Mouse (Mus musculus): ENCODE measurements around the gene Slc12a4.
"Not testable (repeated sequence)": the region's sequence is repeated elsewhere in the genome, so short reads cannot be mapped to it uniquely, and the experiment has no call there.

The Slc12a4 gene

DNA sequence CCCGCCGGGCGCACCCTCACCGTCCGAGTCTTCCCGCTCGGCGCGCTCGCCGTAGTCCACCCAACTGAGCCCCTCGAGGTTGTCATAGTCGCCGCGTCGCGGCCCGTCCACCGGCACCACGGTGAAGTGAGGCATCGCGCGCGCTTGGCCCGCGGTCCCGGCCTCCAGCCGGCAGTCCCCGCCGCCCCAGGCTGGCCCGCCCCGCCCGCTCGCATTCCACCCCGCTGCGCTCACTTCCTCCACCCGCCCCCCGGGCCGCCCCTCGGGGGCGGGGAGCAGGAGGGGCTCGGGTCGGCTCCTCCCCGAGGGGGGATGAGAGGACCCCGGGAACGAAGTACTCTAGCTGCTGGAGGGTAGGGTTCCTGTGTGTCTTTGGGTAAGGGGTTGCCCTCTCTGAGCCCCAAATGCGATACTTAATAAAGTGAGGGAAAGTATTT, at the start of gene Slc12a4:
TSS of gene Slc12a4 (minus strand) at position 193 of the 437 bp plus-strand sequence.
- in situ Hi-C loops (cut with MboI, MseI): no loop called here

DNA sequence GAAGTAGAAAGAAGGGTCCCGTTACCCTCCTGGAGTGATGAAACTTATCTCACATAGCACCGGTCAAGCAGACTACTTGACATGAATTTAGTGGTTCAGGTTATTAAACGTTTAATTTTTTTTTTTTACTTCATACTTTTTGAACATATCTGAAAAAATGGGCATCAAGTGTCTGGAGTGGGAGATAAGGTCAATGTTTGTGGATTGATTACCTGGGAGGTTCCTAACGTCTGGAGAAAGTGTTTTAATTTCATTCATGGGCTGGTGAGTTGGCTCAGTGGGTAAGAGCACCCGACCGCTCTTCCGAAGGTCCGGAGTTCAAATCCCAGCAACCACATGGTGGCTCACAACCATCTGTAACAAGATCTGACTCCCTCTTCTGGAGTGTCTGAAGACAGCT, 46.3 kb upstream of the Slc12a4 start:
- in situ Hi-C loops (cut with MboI, MseI): not testable (repeated sequence)

DNA sequence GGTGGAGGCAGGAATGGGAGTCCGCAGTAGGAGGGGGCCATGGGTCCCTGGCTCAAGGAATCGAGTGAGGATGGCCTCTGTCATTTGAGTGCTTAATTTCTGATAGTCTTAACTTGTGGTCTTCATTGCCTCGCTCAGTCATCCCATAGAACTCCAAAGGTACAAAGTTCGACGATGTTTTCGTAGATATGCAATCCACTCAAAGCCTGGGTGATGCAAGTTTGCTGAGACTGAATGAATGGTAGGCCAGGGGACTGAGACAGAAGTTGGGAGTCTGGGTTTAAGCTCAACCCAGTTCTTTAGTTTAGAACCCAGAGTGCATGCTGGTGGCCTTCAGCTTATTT, 45.7 kb upstream of the Slc12a4 start, which contains the start of gene Ddx28:
TSS of gene Ddx28 (minus strand) at position 240 of the 344 bp plus-strand sequence.
- in situ Hi-C loops (cut with MboI, MseI): no loop called here

DNA sequence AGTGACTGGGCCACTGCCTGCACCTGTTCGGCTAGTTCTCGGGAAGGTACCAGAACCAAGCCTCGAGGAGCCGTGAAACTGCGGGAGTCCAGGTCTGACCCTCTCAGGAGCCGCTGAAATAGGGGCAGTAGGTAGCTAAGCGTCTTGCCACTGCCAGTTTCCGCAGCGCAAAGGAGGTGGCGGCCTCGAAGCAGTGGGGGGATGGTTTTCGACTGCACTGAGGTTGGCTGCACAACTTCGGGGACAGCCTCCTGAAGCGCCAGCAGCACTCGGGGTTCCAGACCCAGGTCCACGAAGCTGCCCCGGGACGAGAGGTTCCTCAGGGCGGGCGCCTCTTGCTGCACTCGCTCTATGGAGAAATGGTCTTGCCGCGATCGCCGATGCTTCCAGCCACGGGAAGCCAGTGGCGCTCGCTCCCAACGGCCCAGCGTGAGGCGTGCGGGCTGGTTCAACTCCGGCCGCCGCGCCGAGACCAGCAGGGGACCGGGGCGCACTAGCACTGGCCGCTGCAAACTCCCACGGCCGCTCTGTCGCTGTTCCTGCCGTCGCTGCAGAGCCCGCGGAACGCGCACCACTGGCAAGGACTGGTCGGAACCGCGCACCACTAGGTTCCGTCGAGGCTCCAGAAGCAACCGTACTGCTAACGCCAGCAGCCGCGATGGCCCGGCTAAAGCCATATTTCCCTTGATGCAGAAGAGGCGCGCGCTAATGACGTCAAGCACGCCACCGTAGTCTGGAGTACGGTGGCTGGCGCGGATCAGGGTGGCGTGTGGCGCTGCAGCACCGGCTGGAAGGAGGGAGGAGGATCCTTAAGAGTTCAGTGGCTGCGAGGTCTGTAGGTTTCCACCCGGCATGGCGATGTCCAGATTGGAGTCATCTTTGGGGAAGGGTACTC, 45.1 kb upstream of the Slc12a4 start:
- in situ Hi-C loops (cut with MboI, MseI): no loop called here

DNA sequence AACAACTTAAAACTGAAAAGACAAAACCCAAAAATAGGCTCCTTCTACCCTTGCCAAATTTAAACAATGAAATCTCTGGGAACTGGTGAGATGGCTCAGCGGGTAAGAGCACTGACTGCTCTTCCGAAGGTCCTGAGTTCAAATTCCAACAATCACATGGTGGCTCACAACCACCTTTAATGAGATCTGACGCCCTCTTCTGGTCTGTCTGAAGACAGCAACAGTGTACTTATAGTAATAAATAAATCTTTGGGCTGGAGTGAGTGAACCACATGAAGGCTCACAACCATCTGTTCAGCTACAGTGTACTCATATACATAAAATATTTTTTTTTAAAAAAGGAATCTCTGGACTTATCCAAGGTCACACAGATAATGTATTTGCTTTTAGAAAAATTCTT, 42.0 kb upstream of the Slc12a4 start:
- in situ Hi-C loops (cut with MboI, MseI): not testable (repeated sequence)

DNA sequence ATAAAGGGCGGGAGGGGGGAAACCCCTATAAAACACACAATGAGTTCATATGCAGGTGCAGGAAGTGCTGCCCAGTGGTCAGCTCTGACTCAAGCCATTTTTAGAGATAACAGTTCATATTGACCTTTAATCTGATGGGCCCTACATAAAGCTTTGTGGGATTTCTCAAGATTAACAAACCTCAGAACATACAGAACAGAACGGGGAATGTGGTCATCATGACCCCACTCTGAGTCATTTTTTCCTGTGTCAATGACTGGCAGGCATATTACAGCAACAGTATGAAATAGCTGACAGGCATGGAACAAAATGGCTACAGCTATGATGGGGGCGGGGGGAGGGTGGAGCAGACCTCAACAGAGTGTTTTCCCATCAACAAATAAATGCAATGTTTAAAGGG, 41.2 kb upstream of the Slc12a4 start:
- in situ Hi-C loops (cut with MboI, MseI): no loop called here

DNA sequence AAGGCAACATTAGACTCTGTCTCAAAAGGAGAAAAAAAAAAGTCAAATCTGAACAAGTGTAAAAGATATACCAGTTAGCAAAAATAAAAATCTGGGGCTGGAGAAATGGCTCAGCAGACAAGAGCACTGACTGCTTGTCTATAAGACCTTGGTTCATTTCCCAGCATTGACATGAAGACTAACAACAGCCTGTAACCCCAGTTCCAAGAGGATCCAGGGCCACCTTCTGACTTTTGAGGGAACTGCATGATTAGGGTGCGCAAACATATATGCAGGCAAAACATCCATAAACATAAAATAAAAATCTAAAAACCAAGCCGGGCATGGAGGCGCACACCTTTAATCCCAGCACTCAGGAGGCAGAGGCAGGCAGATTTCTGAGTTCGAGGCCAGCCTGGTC, 40.5 kb upstream of the Slc12a4 start:
- in situ Hi-C loops (cut with MboI, MseI): no loop called here

DNA sequence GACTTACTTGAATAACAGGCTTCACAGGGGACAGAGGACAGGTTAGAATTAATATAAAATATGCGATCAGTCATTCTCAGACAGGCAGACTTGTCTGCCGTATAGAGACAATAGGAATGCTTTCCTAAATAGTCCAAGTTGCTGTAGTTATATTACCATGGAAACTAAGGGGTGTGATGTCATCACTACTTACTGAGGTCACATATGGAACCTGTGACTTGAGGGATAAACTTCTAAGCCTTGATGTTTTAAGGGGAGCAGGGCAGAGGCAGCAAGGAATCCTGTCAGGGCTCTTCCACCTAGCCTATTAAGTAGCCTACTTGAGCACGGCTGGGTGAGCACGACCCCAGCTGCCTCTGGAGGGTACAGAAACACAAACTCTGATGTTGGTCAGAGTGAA, 40.0 kb upstream of the Slc12a4 start, which contains the start of gene Dpep2nb:
TSS of gene Dpep2nb (minus strand) at position 101 of the 400 bp plus-strand sequence.
- in situ Hi-C loops (cut with MboI, MseI): no loop called here

DNA sequence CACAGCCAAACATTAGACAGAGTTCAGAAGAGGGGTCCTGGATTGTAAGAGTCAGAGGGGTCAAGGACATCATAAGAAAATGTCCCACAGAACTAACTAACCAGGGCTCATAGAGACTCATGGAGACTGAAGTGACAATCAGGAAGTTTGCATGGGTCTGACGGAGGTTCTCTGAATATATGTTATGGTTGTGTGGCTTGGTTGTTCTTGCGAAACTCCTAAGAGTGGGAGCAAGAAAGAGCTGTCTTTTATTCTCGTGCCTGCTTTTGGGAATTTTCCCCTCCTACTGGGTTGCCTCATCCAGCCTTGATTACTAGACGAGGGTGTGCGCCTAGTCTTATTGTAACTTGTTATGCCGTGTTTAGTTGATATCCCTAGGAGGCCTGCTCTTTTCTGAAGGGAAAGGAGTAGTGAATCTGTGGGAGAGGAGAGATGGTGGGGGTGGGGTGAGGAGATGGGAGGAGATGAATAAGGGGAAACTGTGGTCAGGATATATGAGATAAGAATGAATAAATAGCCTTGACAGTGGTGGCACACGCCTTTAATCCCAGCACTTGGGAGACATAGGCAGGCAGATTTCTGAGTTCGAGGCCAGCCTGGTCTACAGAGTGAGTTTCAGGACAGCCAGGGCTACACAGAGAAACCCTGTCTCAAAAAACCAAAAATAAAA, 38.8 kb upstream of the Slc12a4 start:
- in situ Hi-C loops (cut with MboI, MseI): no loop called here

DNA sequence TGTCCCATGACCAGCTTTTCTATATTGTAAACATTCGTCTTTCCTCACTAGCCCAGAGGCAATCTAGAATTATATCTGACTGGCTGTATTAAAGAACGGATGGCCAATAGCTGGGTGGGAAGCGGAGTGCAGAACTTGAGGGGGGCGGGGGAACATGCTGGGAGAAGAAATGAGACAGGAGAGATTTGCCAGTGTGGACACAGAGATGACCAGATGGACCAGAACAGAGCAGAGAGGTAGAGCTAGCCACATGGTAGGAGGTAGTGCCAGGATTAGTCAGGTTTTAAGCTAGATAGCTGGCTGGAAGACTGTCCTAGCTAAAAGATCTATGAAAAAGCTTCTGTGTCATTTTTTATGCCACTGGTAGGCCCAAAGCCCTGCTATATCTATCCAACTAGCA, 36.0 kb upstream of the Slc12a4 start:
- in situ Hi-C loops (cut with MboI, MseI): no loop called here

DNA sequence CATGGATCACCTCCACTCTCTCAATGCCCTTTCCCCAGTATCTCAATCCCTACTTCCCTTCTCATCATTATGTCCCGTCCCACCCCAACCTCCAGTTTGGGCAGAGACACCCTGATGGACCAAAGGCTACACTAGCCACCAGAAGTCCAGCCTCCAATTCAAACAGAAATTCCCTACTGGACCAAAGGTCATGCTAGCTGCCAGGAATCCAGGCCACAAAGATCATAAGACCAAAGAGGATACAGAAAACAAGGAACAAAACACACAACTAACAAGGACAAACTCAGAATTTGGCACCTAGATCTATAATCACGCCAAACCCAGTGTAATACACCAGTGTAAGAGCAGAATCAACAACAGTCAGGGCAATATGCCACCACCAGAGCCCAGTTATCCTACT, 33.1 kb upstream of the Slc12a4 start:
- in situ Hi-C loops (cut with MboI, MseI): no loop called here

DNA sequence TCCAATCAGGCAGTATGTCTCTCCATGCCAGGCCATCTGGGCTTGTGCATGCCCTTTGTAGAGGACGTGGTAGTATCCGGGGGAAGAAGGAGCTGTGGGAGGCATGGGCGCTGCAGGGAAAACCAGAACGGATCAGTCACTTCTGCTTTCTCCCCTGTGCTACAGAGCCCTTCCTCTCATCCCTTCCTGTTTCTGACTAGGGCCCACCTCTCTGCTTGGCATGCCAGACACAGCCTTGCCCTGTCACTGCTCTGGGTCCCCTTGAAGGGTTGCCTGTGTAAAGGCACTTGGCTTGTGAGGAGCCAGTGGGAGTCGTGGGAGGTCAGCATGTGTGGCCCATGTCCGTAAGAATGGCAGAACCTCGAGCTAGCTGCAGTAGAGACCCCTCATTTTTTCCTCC, 30.5 kb upstream of the Slc12a4 start:
- in situ Hi-C loops (cut with MboI, MseI): no loop called here

DNA sequence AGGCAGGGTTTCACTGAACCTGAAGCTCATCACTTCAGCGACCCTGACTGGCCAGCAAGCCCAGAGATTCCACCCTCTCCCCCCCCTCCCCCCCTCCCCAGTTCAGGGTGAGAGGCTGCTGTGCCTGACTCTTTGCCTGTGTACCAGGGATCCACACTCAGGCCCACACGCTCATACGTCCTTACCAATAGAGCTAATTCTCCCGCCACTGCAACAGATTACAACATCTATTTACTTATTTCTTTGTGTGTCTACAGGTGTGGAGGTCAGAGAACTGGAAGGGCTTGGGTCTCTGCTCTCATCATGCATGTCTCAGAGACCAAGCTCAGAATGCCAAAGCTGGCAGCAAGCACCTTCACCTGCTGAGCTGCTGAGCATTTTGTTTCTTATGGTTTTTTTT, 27.3 kb upstream of the Slc12a4 start:
- in situ Hi-C loops (cut with MboI, MseI): no loop called here

DNA sequence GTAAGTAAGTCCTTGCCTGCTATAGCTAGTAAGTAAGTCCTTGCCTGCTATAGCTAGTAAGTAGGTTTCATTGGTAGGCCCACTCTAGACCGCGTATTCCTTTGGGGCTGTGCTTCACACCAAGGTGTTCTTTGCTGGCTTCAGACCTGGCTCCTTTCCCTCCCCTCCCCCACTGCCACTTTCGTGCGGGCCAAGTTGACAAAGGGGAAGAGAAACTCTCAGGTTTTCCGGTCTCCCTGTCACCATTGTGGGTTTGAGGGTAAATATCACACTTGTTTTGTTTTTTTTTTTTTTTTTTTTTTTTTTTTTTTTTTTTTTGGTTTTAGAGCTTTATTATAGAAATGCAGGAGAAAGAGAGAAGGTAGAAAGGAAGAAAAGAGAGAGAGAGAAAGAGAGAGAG, 26.6 kb upstream of the Slc12a4 start:
- in situ Hi-C loops (cut with MboI, MseI): no loop called here

DNA sequence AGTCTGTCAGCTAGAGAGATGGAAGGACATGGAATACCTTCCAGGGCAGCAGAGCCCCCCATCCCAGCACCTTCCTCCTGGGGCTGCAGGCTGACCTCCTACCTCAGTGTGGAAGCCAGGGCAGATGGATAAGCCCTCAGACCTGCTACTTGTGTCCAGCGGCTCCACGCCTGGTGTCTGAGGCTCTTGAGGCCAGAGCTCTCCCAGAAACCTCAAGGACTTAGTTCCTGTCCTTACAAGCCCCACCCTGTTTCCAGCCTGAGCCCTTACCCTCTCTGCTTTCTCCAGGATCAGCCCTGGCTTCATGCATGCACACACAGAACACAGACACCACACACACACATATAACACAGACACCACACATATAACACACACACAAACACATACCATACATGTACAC, 25.6 kb upstream of the Slc12a4 start:
- in situ Hi-C loops (cut with MboI, MseI): no loop called here

DNA sequence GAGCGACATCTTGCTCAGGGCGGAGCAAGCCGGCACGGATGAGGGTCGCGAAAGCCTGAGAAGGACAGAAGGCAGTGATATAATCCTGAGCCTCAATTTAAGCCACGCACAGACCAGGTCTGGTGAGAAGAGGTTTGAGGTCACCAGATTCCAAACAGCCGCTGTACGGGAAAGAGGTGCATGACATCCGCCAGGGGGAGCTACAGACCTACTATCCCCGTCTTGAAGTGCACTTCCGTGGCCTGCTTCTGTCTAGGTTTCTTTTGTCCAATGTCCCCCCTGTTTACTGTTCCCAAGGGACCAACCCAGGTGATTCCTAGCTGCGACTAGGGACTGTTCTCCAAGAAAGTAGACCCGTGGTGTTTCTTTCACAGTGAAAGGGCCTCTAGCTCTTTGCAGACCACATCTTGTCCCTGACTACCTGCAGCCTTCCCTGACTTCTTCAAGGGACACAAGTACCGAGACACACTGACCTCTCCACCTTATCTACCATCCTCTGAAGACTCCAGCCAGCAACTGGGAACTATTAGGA, 25.0 kb upstream of the Slc12a4 start, which contains the start of gene Dus2:
TSS of gene Dus2 (plus strand) at position 482 of the 532 bp plus-strand sequence.
- in situ Hi-C loops (cut with MboI, MseI): no loop called here

DNA sequence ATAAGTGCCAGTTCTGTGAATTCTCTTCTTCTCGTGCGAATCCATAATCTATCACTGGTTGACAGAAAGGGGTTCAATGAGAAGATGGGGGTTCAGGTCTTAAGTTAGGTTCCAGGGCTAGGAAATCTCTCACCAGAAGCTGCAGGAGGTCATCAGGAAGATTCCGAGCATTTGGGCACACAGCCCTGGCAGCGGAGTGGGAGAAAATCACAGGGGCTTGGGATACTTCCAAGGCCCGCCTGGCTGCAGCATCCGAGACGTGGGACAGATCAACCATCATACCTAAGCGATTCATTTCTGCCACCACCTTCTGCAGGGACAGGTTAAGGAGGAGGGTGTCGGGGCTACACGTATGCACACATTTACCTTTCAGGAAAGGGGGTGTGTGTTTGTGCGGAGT, 22.6 kb upstream of the Slc12a4 start:
- in situ Hi-C loops (cut with MboI, MseI): loop anchor here (5.0 kb wide), 1 partner anchor 34 kb away; no protein-coding TSS in a partner anchor

DNA sequence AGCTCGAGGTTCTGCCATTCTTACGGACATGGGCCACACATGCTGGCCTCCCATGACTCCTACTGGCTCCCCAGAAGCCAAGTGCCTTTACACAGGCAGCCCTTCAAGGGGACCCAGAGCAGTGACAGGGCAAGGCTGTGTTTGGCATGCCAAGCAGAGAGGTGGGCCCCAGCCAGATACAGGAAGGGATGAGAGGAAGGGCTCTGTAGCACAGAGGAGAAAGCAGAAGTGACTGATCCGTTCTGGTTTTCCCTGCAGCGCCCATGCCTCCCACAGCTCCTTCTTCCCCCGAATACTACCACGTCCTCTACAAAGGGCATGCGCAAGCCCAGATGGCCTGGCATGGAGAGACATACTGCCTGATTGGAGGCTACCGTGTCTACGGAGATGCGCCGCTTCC, 17.5 kb upstream of the Slc12a4 start:
- in situ Hi-C loops (cut with MboI, MseI): not testable (repeated sequence)

DNA sequence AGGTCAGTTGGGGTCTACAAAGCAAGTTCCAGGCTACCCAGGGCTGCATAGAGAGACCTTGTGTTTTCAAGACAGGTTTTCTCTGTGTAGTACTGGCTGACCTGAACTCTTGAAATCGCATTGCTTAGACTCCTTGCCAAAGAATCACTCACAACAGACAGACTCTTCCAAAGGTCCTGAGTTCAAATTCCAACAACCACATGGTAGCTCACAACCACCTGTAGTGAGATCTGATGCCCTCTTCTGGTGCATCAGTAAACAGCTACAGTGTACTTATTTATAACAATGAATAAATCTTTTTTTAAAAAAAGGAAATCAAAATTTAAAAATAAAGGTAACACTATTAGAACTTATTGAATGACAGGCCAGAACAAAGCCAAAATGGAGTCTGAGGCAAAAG, 15.2 kb upstream of the Slc12a4 start:
- in situ Hi-C loops (cut with MboI, MseI): no loop called here

DNA sequence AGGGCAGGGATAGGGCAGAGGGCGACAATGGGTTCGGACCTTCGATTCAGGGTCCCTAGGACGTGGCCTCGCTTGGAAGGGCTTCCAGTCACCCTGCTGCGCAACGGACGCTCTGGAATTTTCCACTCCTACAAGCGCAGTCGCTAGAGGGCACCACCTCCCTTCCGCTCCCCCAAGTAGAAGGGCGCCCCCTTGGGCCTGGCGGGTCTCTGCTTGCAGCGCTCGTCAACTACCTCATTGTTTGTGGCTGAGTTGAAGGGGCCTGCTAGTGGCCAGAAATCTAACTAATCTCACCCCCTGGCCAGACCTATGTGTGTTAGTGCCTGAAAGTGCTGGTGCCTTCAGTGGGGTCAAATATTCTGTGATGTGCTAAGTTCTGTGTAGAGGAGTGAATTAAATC, 13.4 kb upstream of the Slc12a4 start, which contains the start of gene Dpep3:
TSS of gene Dpep3 (minus strand) at position 105 of the 400 bp plus-strand sequence.
- in situ Hi-C loops (cut with MboI, MseI): no loop called here

DNA sequence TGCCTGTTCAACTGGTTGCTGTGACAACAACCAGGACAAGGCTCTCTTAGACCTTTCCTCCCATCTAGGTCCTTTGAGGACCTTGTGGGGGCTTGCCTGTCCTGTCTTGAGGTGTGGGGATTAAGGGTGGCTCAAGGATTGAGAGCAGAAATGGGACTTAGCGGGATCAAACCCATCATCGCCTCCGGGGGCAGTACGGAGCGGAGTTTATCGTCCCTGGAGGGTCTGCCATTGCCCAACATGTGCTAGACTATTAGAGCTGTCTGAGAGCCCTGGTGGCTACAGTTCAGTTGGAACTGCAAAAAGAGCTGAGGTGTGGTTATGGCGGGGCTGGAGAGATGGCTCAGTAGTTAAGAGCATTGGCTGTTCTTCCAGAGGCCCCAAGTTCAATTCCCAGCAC, 9.5 kb upstream of the Slc12a4 start:
- in situ Hi-C loops (cut with MboI, MseI): no loop called here

DNA sequence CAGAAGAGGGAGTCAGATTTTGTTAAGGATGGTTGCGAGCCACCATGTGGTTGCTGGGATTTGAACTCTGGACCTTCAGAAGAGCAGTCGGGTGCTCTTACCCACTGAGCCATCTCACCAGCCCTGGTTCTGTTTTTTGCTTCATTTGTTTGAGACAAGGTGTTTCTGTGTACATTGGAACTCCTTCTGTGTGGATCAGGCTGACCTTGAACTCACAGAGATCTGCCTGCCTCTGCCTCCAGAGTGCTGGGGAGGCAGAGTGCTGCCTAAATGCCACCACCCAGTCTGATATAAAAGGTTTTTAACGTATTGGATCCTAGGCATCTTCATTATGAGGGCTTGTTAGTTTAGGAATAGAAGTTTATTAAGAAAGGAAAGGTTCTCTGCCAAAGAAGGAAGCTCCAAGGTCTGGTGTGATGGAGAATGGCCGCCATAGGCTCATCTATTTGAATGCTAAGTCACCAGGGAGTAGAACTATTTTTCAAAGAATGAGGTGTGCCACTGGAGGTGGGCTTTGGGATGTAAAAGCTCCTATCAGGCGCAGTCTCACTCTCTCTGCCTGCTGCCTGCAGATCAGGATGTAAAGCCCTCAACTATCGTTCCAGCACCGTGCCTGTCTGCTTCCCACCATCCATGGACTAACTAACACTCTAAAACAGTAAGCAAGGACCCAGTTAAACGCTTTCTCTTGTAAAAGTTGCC, 5.3 kb upstream of the Slc12a4 start:
- in situ Hi-C loops (cut with MboI, MseI): no loop called here

Measured in T-helper 2 cell (primary cell).